Mouse (Mus musculus): ENCODE measurements around the gene Zcchc4.

The Zcchc4 gene

GRCm38 (mm10) chr5:52866361-52867155, 91.3 kb downstream of the Zcchc4 start:
- in situ Hi-C loops (cut with MboI; ENCODE audit: unreplicated experiment in 2 of 2) = loop anchor here (25.0 kb wide), 2 partner anchors 746 to 1246 kb away; no protein-coding TSS in a partner anchor

- in situ Hi-C loops (cut with MboI; ENCODE audit: unreplicated experiment in 2 of 2) = loop anchor here (25.0 kb wide), 2 partner anchors 743 to 1243 kb away; no protein-coding TSS in a partner anchor
These were observed 93.9 kb downstream of the Zcchc4 start for GRCm38 (mm10) chr5:52868918-52869703.

GRCm38 (mm10) chr5:52871461-52871860, 96.3 kb downstream of the Zcchc4 start:
- in situ Hi-C loops (cut with MboI; ENCODE audit: unreplicated experiment in 2 of 2) = loop anchor here (10.0 to 25.0 kb wide), 3 partner anchors 453 to 1241 kb away; no protein-coding TSS in a partner anchor

GRCm38 (mm10) chr5:52871986-52872385, 96.8 kb downstream of the Zcchc4 start:
- in situ Hi-C loops (cut with MboI; ENCODE audit: unreplicated experiment in 2 of 2) = loop anchor here (10.0 to 25.0 kb wide), 3 partner anchors 453 to 1240 kb away; no protein-coding TSS in a partner anchor

Data from v-Abl transformed pro-B cells (cell line).